Mouse (Mus musculus): Measurements from ENCODE around the gene Rbm17. TPM values are rescaled to one million over a fixed set of nuclear protein-coding genes. Genes with fewer than 3 reads are reported as not detected.

Rbm17 gene
- total and polyA plus RNA-seq, 2 experiments from 2014 or later, result 76.1 to 117 TPM

GRCm38 (mm10) chr2:11604911-11605310, 958 bp upstream of the Rbm17 start:
- Histone ChIP-seq H3K27me3 (ENCODE audit: insufficient read depth, low read length) (no peaks in the 10 kb centered on the region), H3K9me3 (ENCODE audit: low read length) (no peaks in the 10 kb centered on the region), H3K36me3 (ENCODE audit: insufficient read depth, low read length) (0 out of 2 replicates have a peak, but pooled peaks cover 4% of the 10 kb centered on the region), H3K4me2 (ENCODE audit: low read depth, low read length, poor library complexity, severe bottlenecking) (no peak overlapping the region), H3K27ac (ENCODE audit: low read depth, low read length) (no peak overlapping the region), H3K9ac (replicated peaks; ENCODE audit: low read length, poor library complexity, severe bottlenecking) (no peak overlapping the region), H3K4me3 (ENCODE audit: low read depth, low read length) (no peak overlapping the region), H3K4me1 (ENCODE audit: insufficient read depth, low read length) (peaks cover 6% of the 10 kb centered on the region; the same call in 1 of the 2 replicates)
- DNase-seq (ENCODE audit: low spot score) (no peak), ATAC-seq (ENCODE audit: low FRiP score) (no peak)
- no peak for TF ChIP-seq CTCF (IDR thresholded peaks at IDR 0.05)

- peak overlapping the region; percentile 79 for H3K27ac ChIP-seq (ENCODE audit: low read depth, low read length)
- WGBS, result under 1% methylated on average over 64 of the region's 78 CpGs
Measured at GRCm38 (mm10) chr2:11602506-11603489, 1.2 kb downstream of the Rbm17 start.

DNA sequence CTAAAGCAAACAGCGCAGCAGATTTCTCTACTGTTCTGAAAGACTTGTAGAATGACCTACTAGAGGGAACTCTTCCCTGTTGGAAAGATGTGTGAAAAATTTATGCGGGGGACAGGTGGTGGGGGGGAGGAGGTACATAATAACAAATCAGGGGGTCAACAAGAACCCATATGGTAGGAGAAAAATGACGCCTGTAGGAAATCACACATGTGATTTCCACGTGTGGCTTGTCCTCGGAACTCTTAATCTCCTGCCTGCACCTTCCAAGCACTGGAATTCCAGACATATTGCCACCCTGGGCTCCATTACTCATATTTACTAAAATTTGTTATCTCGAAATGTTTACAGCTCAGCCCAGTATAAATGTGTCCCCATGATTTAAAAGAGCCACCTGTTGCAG, 2.2 kb downstream of the Rbm17 start:
- Histone ChIP-seq H3K9ac (replicated peaks; ENCODE audit: low read length, poor library complexity, severe bottlenecking) (no peak overlapping the region; the same call in 1 of the 2 replicates), H3K9me3 (ENCODE audit: low read length) (no peaks in the 10 kb centered on the region), H3K36me3 (ENCODE audit: insufficient read depth, low read length) (peaks cover 12% of the 10 kb centered on the region; the same call in 1 of the 2 replicates), H3K27me3 (ENCODE audit: insufficient read depth, low read length) (no peaks in the 10 kb centered on the region), H3K4me2 (ENCODE audit: low read depth, low read length, poor library complexity, severe bottlenecking) (peak overlapping the region; percentile 84), H3K4me3 (ENCODE audit: low read depth, low read length) (peak overlapping the region; percentile 95), H3K27ac (ENCODE audit: low read depth, low read length) (no peak overlapping the region), H3K4me1 (ENCODE audit: insufficient read depth, low read length) (peaks cover 6% of the 10 kb centered on the region; the same call in 1 of the 2 replicates)
- 90% methylated on average over 6 of the region's 6 CpGs for WGBS
- TF ChIP-seq CTCF (IDR thresholded peaks at IDR 0.05), result no peak
- DNase-seq (ENCODE audit: low spot score) (no peak), ATAC-seq (ENCODE audit: low FRiP score) (no peak)

More at GRCm38 (mm10) chr2:11602506-11603489, 1.2 kb downstream of the Rbm17 start:
- ATAC-seq (ENCODE audit: low FRiP score) (peak; percentile 99), DNase-seq (ENCODE audit: low spot score) (peak; percentile 95)
- peak; percentile 100 for TF ChIP-seq CTCF (IDR thresholded peaks at IDR 0.05)
- peak overlapping the region; percentile 84 for H3K4me2 ChIP-seq (ENCODE audit: low read depth, low read length, poor library complexity, severe bottlenecking)
- peaks cover 8% of the 10 kb centered on the region; the same call in 1 of the 2 replicates for H3K36me3 ChIP-seq (ENCODE audit: insufficient read depth, low read length)
- H3K27me3 ChIP-seq (ENCODE audit: insufficient read depth, low read length), result no peaks in the 10 kb centered on the region
- H3K4me3 ChIP-seq (ENCODE audit: low read depth, low read length), result peak overlapping the region; percentile 95
- no peaks in the 10 kb centered on the region for H3K9me3 ChIP-seq (ENCODE audit: low read length)
- H3K9ac ChIP-seq (replicated peaks; ENCODE audit: low read length, poor library complexity, severe bottlenecking), result peak overlapping the region; percentile 98
- peaks cover 6% of the 10 kb centered on the region; the same call in 1 of the 2 replicates for H3K4me1 ChIP-seq (ENCODE audit: insufficient read depth, low read length)

- no peaks in the 10 kb centered on the region for H3K9me3 ChIP-seq (ENCODE audit: low read length)
- no peak overlapping the region for H3K4me3 ChIP-seq (ENCODE audit: low read depth, low read length)
- H3K27ac ChIP-seq (ENCODE audit: low read depth, low read length), result no peak overlapping the region
- H3K27me3 ChIP-seq (ENCODE audit: insufficient read depth, low read length), result no peaks in the 10 kb centered on the region
- peaks cover 6% of the 10 kb centered on the region; the same call in 1 of the 2 replicates for H3K4me1 ChIP-seq (ENCODE audit: insufficient read depth, low read length)
- H3K36me3 ChIP-seq (ENCODE audit: insufficient read depth, low read length), result peaks cover 35% of the 10 kb centered on the region
- 98% methylated on average over 7 of the region's 7 CpGs for WGBS
- H3K9ac ChIP-seq (replicated peaks; ENCODE audit: low read length, poor library complexity, severe bottlenecking), result no peak overlapping the region
- no peak overlapping the region for H3K4me2 ChIP-seq (ENCODE audit: low read depth, low read length, poor library complexity, severe bottlenecking)
- TF ChIP-seq CTCF (IDR thresholded peaks at IDR 0.05), result no peak
- ATAC-seq (ENCODE audit: low FRiP score) (no peak), DNase-seq (ENCODE audit: low spot score) (no peak)
Measured at GRCm38 (mm10) chr2:11597906-11598305, 6.0 kb downstream of the Rbm17 start.

- WGBS, result 86% methylated on average over 2 of the region's 2 CpGs
- H3K9me3 ChIP-seq (ENCODE audit: low read length), result no peaks in the 10 kb centered on the region
- no peak overlapping the region for H3K9ac ChIP-seq (replicated peaks; ENCODE audit: low read length, poor library complexity, severe bottlenecking)
- DNase-seq (ENCODE audit: low spot score) (no peak), ATAC-seq (ENCODE audit: low FRiP score) (no peak)
- no peak for TF ChIP-seq CTCF (IDR thresholded peaks at IDR 0.05)
- no peak overlapping the region for H3K4me3 ChIP-seq (ENCODE audit: low read depth, low read length)
- H3K36me3 ChIP-seq (ENCODE audit: insufficient read depth, low read length), result peaks cover 44% of the 10 kb centered on the region
- H3K27me3 ChIP-seq (ENCODE audit: insufficient read depth, low read length), result no peaks in the 10 kb centered on the region
- H3K4me2 ChIP-seq (ENCODE audit: low read depth, low read length, poor library complexity, severe bottlenecking), result no peak overlapping the region
- H3K4me1 ChIP-seq (ENCODE audit: insufficient read depth, low read length), result no peaks in the 10 kb centered on the region
- no peak overlapping the region for H3K27ac ChIP-seq (ENCODE audit: low read depth, low read length)
Measured at GRCm38 (mm10) chr2:11596690-11597089, 7.3 kb downstream of the Rbm17 start.

DNA sequence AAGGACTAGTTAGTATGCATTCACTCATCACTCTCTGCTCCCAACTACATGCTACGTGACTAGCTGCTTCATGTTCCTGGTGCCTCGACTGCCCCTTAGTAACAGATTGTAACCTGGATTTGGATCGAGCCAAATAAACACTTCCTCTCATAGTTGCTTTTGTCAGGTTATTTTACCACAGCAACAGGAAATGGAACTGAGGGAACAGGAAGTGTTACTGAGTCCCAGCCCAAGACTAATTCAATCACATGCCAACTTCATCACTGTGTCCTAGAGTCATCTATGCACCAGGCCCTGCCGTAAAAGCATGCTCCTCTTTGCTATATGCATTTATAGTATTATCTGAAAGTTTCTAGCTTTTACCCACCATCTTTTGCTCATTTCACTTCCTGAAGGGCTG, 16.0 kb downstream of the Rbm17 start:
- Histone ChIP-seq H3K27ac (ENCODE audit: low read depth, low read length) (no peak overlapping the region), H3K27me3 (ENCODE audit: insufficient read depth, low read length) (no peaks in the 10 kb centered on the region), H3K4me2 (ENCODE audit: low read depth, low read length, poor library complexity, severe bottlenecking) (no peak overlapping the region), H3K9ac (replicated peaks; ENCODE audit: low read length, poor library complexity, severe bottlenecking) (no peak overlapping the region), H3K4me1 (ENCODE audit: insufficient read depth, low read length) (no peaks in the 10 kb centered on the region), H3K9me3 (ENCODE audit: low read length) (no peaks in the 10 kb centered on the region), H3K4me3 (ENCODE audit: low read depth, low read length) (no peak overlapping the region), H3K36me3 (ENCODE audit: insufficient read depth, low read length) (peaks cover 78% of the 10 kb centered on the region)
- ATAC-seq (ENCODE audit: low FRiP score), result no peak
- TF ChIP-seq CTCF (IDR thresholded peaks at IDR 0.05), result no peak
- DNase-seq (ENCODE audit: low spot score), result no peak
- WGBS, result 92% methylated on average over 4 of the region's 4 CpGs

Data from midbrain, postnatal 0 days (tissue).